Mouse (Mus musculus) liver (tissue): ENCODE measurements around the gene Esr1.

Experiments
- DNase-seq: peaks from one replicate; pipeline ENCODE4 v3.0.0-alpha.2; 2020; ENCODE audit warnings: mixed read lengths

Gene Esr1

GRCm38 (mm10) chr10:5012004-5012403, 400.6 kb downstream of the Esr1 start:
- DNase-seq = no peak

GRCm38 (mm10) chr10:5014976-5015375, 403.6 kb downstream of the Esr1 start:
- DNase-seq = no peak

GRCm38 (mm10) chr10:5017148-5017547, 405.8 kb downstream of the Esr1 start:
- DNase-seq = no peak

GRCm38 (mm10) chr10:5025906-5026305, 414.5 kb downstream of the Esr1 start:
- DNase-seq = no peak

- no peak for DNase-seq
These were observed 415.8 kb downstream of the Esr1 start for GRCm38 (mm10) chr10:5027208-5027607.

GRCm38 (mm10) chr10:5028301-5028700, 416.9 kb downstream of the Esr1 start:
- no peak for DNase-seq

- DNase-seq = no peak
These were observed 417.8 kb downstream of the Esr1 start for GRCm38 (mm10) chr10:5029161-5029560.

GRCm38 (mm10) chr10:5029883-5030282, 418.5 kb downstream of the Esr1 start:
- DNase-seq = no peak

GRCm38 (mm10) chr10:5032192-5033048, 421.0 kb downstream of the Esr1 start:
- DNase-seq = no peak

- no peak for DNase-seq
These were observed 429.9 kb downstream of the Esr1 start for GRCm38 (mm10) chr10:5041254-5041653.

- no peak for DNase-seq
These were observed 433.1 kb downstream of the Esr1 start for GRCm38 (mm10) chr10:5044481-5044880.

GRCm38 (mm10) chr10:5045213-5045612, 433.8 kb downstream of the Esr1 start:
- no peak for DNase-seq

GRCm38 (mm10) chr10:5045671-5046070, 434.3 kb downstream of the Esr1 start:
- no peak for DNase-seq
